Mouse (Mus musculus) intestine, postnatal 0 days (tissue): ENCODE results near the gene Gm765. TPM values are rescaled to one million over a fixed set of nuclear protein-coding genes. Genes with fewer than 3 reads are reported as not detected.

Experiments
- ATAC-seq: fragments of 200-750 bp; cut with Nextera tagmentation; 2 replicates; pipeline ENCODE4 v1.8.0; 2017; ENCODE audit warnings: mild to moderate bottlenecking, moderate TSS enrichment, moderate library complexity
- H3K27ac ChIP-seq: fragments of 300-500 bp; sonication (generic); 2 replicates; pipeline ENCODE4 v1.5.1; 2014; ENCODE audit warnings: mild to moderate bottlenecking, low read depth, low read length, moderate library complexity
- H3K27me3 ChIP-seq: fragments of 300-500 bp; sonication (generic); replicated peaks from 2 replicates; pipeline ENCODE4 v1.6.1; 2014; ENCODE audit warnings: low read length, mixed read lengths; ENCODE audit not compliant: control insufficient read depth, insufficient read depth
- H3K36me3 ChIP-seq: fragments of 300-500 bp; sonication (generic); 2 replicates; pipeline ENCODE4 v1.6.1; 2014; ENCODE audit warnings: mild to moderate bottlenecking, moderate library complexity; ENCODE audit not compliant: control insufficient read depth, insufficient read depth
- H3K4me1 ChIP-seq: fragments of 300-500 bp; sonication (generic); replicated peaks from 2 replicates; pipeline ENCODE4 v1.6.1; 2014; ENCODE audit warnings: antibody characterized with exemption, low read length, mixed read lengths; ENCODE audit not compliant: control insufficient read depth, insufficient read depth
- H3K4me2 ChIP-seq: fragments of 300-500 bp; sonication (generic); replicated peaks from 2 replicates; pipeline ENCODE4 v1.6.1; 2014; ENCODE audit warnings: low read depth, mild to moderate bottlenecking, moderate library complexity
- H3K4me3 ChIP-seq: fragments of 300-500 bp; sonication (generic); 2 replicates; pipeline ENCODE4 v1.5.1; 2014; ENCODE audit warnings: low read depth, low read length
- H3K9ac ChIP-seq: fragments of 300-500 bp; sonication (generic); 2 replicates; pipeline ENCODE4 v1.6.1; 2014; ENCODE audit warnings: mild to moderate bottlenecking, low read depth, low read length
- H3K9me3 ChIP-seq: fragments of 300-500 bp; sonication (generic); 2 replicates; pipeline ENCODE4 v1.6.1; 2016; ENCODE audit warnings: mixed run types; ENCODE audit not compliant: control insufficient read depth
- CTCF ChIP-seq: sonication (generic); IDR thresholded peaks from 2 replicates; pipeline ENCODE4 v1.5.1; 2016; ENCODE audit warnings: low read depth, mild to moderate bottlenecking, control low read depth, antibody characterized with exemption, moderate library complexity
- WGBS: fragments of 180-500 bp; shearing (Covaris S2); extraction: QIAGEN DNeasy Blood & Tissue Kit; methylation state at CpG from one replicate; pipeline ENCODE4 v1.1.7; 2014; 5-methylcytosine and 5-hydroxymethylcytosine counted together
- polyA plus RNA-seq: library from polyadenylated mRNA; unstranded; fragments of >200 nt; fragmentation: Nextera tagmentation; extraction: Ambion mirVana; gene quantifications from 2 replicates; pipeline ENCODE4 v1.2.1, GENCODE M21; 2015

The Gm765 gene
- polyA plus RNA-seq, 1 experiment from 2014 or later = not detected

GRCm38 (mm10) chr6:98240561-98241272, 101.8 kb downstream of the Gm765 start:
- Histone ChIP-seq H3K4me2 (no peak overlapping the region), H3K9ac (no peak overlapping the region), H3K9me3 (no peaks in the 10 kb centered on the region), H3K27me3 (no peaks in the 10 kb centered on the region), H3K36me3 (no peaks in the 10 kb centered on the region), H3K4me1 (no peaks in the 10 kb centered on the region), H3K4me3 (no peak overlapping the region), H3K27ac (no peak overlapping the region)
- no peak for TF ChIP-seq CTCF
- no peak for ATAC-seq
- WGBS = 88% methylated on average over 8 of the region's 8 CpGs

GRCm38 (mm10) chr6:98234097-98234496, 108.5 kb downstream of the Gm765 start:
- WGBS = 84% methylated on average over 3 of the region's 3 CpGs
- H3K9ac ChIP-seq = no peak overlapping the region

GRCm38 (mm10) chr6:98223923-98224322, 118.6 kb downstream of the Gm765 start:
- H3K4me2 ChIP-seq = no peak overlapping the region
- H3K4me3 ChIP-seq = no peak overlapping the region
- no peaks in the 10 kb centered on the region for H3K36me3 ChIP-seq
- no peaks in the 10 kb centered on the region for H3K4me1 ChIP-seq
- 95% methylated on average over 8 of the region's 8 CpGs for WGBS
- H3K9me3 ChIP-seq = no peaks in the 10 kb centered on the region
- ATAC-seq = no peak
- H3K27ac ChIP-seq = no peak overlapping the region
- no peak overlapping the region for H3K9ac ChIP-seq
- TF ChIP-seq CTCF = no peak
- no peaks in the 10 kb centered on the region for H3K27me3 ChIP-seq

More at GRCm38 (mm10) chr6:98234097-98234496, 108.5 kb downstream of the Gm765 start:
- Histone ChIP-seq H3K4me2 (no peak overlapping the region), H3K36me3 (no peaks in the 10 kb centered on the region), H3K4me3 (no peak overlapping the region), H3K27ac (no peak overlapping the region), H3K9me3 (no peaks in the 10 kb centered on the region), H3K27me3 (no peaks in the 10 kb centered on the region), H3K4me1 (no peaks in the 10 kb centered on the region)
- no peak for TF ChIP-seq CTCF
- no peak for ATAC-seq

- H3K4me1 ChIP-seq = no peaks in the 10 kb centered on the region
- no peak overlapping the region for H3K4me2 ChIP-seq
- no peaks in the 10 kb centered on the region for H3K36me3 ChIP-seq
- H3K27me3 ChIP-seq = no peaks in the 10 kb centered on the region
- H3K9ac ChIP-seq = no peak overlapping the region
- H3K27ac ChIP-seq = no peak overlapping the region
- 65% methylated on average over 16 of the region's 16 CpGs for WGBS
- no peak for ATAC-seq
- no peak for TF ChIP-seq CTCF
- no peak overlapping the region for H3K4me3 ChIP-seq
- no peaks in the 10 kb centered on the region for H3K9me3 ChIP-seq
Observed at GRCm38 (mm10) chr6:98221970-98222369, 120.6 kb downstream of the Gm765 start.

- Histone ChIP-seq H3K9me3 (no peaks in the 10 kb centered on the region), H3K4me1 (no peaks in the 10 kb centered on the region), H3K27me3 (no peaks in the 10 kb centered on the region), H3K4me2 (no peak overlapping the region), H3K4me3 (no peak overlapping the region), H3K36me3 (no peaks in the 10 kb centered on the region), H3K27ac (no peak overlapping the region), H3K9ac (no peak overlapping the region)
- no peak for TF ChIP-seq CTCF
- 67% methylated on average over 3 of the region's 3 CpGs for WGBS
- no peak for ATAC-seq
Observed at GRCm38 (mm10) chr6:98212225-98212624, 130.3 kb downstream of the Gm765 start.

- ATAC-seq = no peak
- Histone ChIP-seq H3K4me3 (no peak overlapping the region), H3K36me3 (no peaks in the 10 kb centered on the region), H3K4me2 (no peak overlapping the region), H3K27me3 (no peaks in the 10 kb centered on the region), H3K9ac (no peak overlapping the region), H3K27ac (no peak overlapping the region), H3K4me1 (no peaks in the 10 kb centered on the region), H3K9me3 (no peaks in the 10 kb centered on the region)
- TF ChIP-seq CTCF = no peak
- 54% methylated on average over 5 of the region's 5 CpGs for WGBS
Observed at GRCm38 (mm10) chr6:98210237-98210636, 132.3 kb downstream of the Gm765 start.
